Mouse (Mus musculus) hindbrain, embryonic 12.5 days (tissue): ENCODE measurements around the gene Kctd7. TPM values are rescaled to one million over a fixed set of nuclear protein-coding genes. Genes with fewer than 3 reads are reported as not detected.

Experiments
- ATAC-seq: fragments of 200-750 bp; cut with Nextera tagmentation; 2 replicates; pipeline ENCODE4 v1.8.0; 2017; ENCODE audit warnings: moderate TSS enrichment; ENCODE audit not compliant: low FRiP score
- H3K27ac ChIP-seq: fragments of 300-500 bp; sonication (generic); 2 replicates; pipeline ENCODE4 v1.5.1; 2016; ENCODE audit warnings: mild to moderate bottlenecking
- H3K27me3 ChIP-seq: fragments of 300-500 bp; sonication (generic); 2 replicates; pipeline ENCODE4 v1.6.1; 2016; ENCODE audit warnings: mild to moderate bottlenecking
- H3K36me3 ChIP-seq: fragments of 300-500 bp; sonication (generic); 2 replicates; pipeline ENCODE4 v1.6.1; 2016; ENCODE audit warnings: mild to moderate bottlenecking
- H3K4me1 ChIP-seq: fragments of 300-500 bp; sonication (generic); 2 replicates; pipeline ENCODE4 v1.6.1; 2016
- H3K4me2 ChIP-seq: fragments of 300-500 bp; sonication (generic); replicated peaks from 2 replicates; pipeline ENCODE4 v1.6.1; 2016; ENCODE audit warnings: mild to moderate bottlenecking
- H3K4me3 ChIP-seq: fragments of 300-500 bp; sonication (generic); 2 replicates; pipeline ENCODE4 v1.5.1; 2016; ENCODE audit warnings: mild to moderate bottlenecking
- H3K9ac ChIP-seq: fragments of 300-500 bp; sonication (generic); 2 replicates; pipeline ENCODE4 v1.6.1; 2016; ENCODE audit warnings: mild to moderate bottlenecking, moderate library complexity
- H3K9me3 ChIP-seq: fragments of 300-500 bp; sonication (generic); replicated peaks from 2 replicates; pipeline ENCODE4 v1.6.1; 2016; ENCODE audit warnings: mild to moderate bottlenecking
- WGBS: fragments of 180-500 bp; shearing (Covaris S2); methylation state at CpG from one replicate; pipeline ENCODE4 v1.1.7; 2016; 5-methylcytosine and 5-hydroxymethylcytosine counted together
- polyA plus RNA-seq: library from polyadenylated mRNA; unstranded; fragments of >200 nt; fragmentation: Nextera tagmentation; extraction: Ambion mirVana; gene quantifications from 2 replicates; pipeline ENCODE4 v1.2.1, GENCODE M21; 2016

Gene Kctd7
- polyA plus RNA-seq, 1 experiment from 2014 or later = 8.7 TPM

GRCm38 (mm10) chr5:130149726-130150310, 5.2 kb downstream of the Kctd7 start:
- WGBS = 83% methylated on average over 7 of the region's 7 CpGs
- H3K4me1 ChIP-seq = peaks cover 12% of the 10 kb centered on the region
- H3K36me3 ChIP-seq = peaks cover 28% of the 10 kb centered on the region
- ATAC-seq = no peak
- H3K9me3 ChIP-seq = no peaks in the 10 kb centered on the region
- no peak overlapping the region for H3K4me2 ChIP-seq
- H3K9ac ChIP-seq = no peak overlapping the region
- no peaks in the 10 kb centered on the region for H3K27me3 ChIP-seq
- H3K4me3 ChIP-seq = no peak overlapping the region
- no peak overlapping the region for H3K27ac ChIP-seq

- H3K9ac ChIP-seq = no peak overlapping the region
- H3K4me3 ChIP-seq = no peak overlapping the region
- no peaks in the 10 kb centered on the region for H3K27me3 ChIP-seq
- no peak overlapping the region for H3K4me2 ChIP-seq
- WGBS = 86% methylated on average over 2 of the region's 2 CpGs
- H3K9me3 ChIP-seq = no peaks in the 10 kb centered on the region
- H3K4me1 ChIP-seq = no peaks in the 10 kb centered on the region
- H3K27ac ChIP-seq = no peak overlapping the region
- H3K36me3 ChIP-seq = peaks cover 29% of the 10 kb centered on the region
- ATAC-seq = no peak
Measured at GRCm38 (mm10) chr5:130154286-130154685, 9.6 kb downstream of the Kctd7 start.

DNA sequence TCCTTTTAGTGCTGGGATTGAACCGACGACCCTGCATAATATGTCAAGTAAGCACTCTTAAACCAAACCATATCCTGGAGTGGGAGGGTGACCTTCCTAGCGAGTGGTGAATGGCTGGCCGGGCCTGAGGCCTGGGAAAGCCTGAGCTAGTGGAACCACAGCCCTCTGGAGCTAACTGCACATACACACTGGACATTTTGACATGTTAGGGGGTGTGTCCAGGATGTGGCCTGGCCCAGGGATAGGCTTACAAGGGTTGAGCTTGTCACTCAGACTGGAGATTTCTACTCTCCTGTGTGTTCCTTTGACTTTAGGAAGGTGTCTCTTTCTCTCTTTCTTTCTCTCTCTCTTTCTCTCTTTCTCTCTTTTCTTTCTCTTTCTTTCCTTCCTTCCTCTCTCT, 13.9 kb downstream of the Kctd7 start:
- ATAC-seq = no peak
- Histone ChIP-seq H3K9me3 (no peaks in the 10 kb centered on the region), H3K27ac (no peak overlapping the region), H3K9ac (no peak overlapping the region), H3K4me1 (no peaks in the 10 kb centered on the region), H3K27me3 (no peaks in the 10 kb centered on the region), H3K4me2 (no peak overlapping the region), H3K36me3 (peaks cover 3% of the 10 kb centered on the region), H3K4me3 (no peak overlapping the region)
- WGBS = 82% methylated on average over 4 of the region's 4 CpGs

DNA sequence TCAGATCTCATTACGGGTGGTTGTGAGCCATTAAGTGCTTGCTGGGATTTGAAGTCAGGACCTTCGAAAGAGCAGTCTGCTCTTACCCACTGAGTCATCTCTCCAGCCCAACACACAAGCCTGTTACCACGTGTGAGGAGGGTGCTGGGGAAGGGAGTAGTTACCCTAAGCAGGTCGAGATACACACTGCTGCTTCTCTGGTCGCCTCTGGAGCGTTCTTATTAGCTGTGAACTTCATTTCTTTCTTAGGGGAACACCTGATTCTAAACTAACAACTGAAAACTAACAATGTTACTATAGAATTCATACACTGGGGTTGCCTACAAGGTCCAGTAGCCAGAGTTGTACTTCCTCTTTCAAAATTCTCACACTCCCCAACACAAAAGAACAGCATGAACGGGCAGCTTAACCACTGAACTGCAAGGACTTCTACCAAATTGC, 15.1 kb downstream of the Kctd7 start:
- no peak for ATAC-seq
- WGBS = 68% methylated on average over 7 of the region's 7 CpGs
- no peaks in the 10 kb centered on the region for H3K4me1 ChIP-seq
- H3K4me3 ChIP-seq = no peak overlapping the region
- no peak overlapping the region for H3K27ac ChIP-seq
- H3K9me3 ChIP-seq = no peaks in the 10 kb centered on the region
- H3K36me3 ChIP-seq = peaks cover 2% of the 10 kb centered on the region; the same call in 1 of the 2 replicates
- H3K9ac ChIP-seq = no peak overlapping the region
- no peak overlapping the region for H3K4me2 ChIP-seq
- H3K27me3 ChIP-seq = no peaks in the 10 kb centered on the region

GRCm38 (mm10) chr5:130163670-130164069, 19.0 kb downstream of the Kctd7 start:
- Histone ChIP-seq H3K9ac (no peak overlapping the region), H3K4me2 (no peak overlapping the region), H3K9me3 (no peaks in the 10 kb centered on the region), H3K4me3 (no peak overlapping the region), H3K4me1 (no peaks in the 10 kb centered on the region), H3K27ac (no peak overlapping the region), H3K36me3 (no peaks in the 10 kb centered on the region), H3K27me3 (no peaks in the 10 kb centered on the region)
- 6% methylated on average over 7 of the region's 7 CpGs for WGBS
- no peak for ATAC-seq

- Histone ChIP-seq H3K4me1 (no peaks in the 10 kb centered on the region), H3K4me2 (no peak overlapping the region), H3K36me3 (no peaks in the 10 kb centered on the region), H3K4me3 (no peak overlapping the region), H3K9ac (no peak overlapping the region), H3K27ac (no peak overlapping the region), H3K9me3 (no peaks in the 10 kb centered on the region), H3K27me3 (no peaks in the 10 kb centered on the region)
- 77% methylated on average over 4 of the region's 4 CpGs for WGBS
- no peak for ATAC-seq
Measured at GRCm38 (mm10) chr5:130165213-130165612, 20.6 kb downstream of the Kctd7 start.

GRCm38 (mm10) chr5:130169109-130169508, 24.4 kb downstream of the Kctd7 start:
- WGBS = 66% methylated on average over 6 of the region's 6 CpGs
- no peak for ATAC-seq

DNA sequence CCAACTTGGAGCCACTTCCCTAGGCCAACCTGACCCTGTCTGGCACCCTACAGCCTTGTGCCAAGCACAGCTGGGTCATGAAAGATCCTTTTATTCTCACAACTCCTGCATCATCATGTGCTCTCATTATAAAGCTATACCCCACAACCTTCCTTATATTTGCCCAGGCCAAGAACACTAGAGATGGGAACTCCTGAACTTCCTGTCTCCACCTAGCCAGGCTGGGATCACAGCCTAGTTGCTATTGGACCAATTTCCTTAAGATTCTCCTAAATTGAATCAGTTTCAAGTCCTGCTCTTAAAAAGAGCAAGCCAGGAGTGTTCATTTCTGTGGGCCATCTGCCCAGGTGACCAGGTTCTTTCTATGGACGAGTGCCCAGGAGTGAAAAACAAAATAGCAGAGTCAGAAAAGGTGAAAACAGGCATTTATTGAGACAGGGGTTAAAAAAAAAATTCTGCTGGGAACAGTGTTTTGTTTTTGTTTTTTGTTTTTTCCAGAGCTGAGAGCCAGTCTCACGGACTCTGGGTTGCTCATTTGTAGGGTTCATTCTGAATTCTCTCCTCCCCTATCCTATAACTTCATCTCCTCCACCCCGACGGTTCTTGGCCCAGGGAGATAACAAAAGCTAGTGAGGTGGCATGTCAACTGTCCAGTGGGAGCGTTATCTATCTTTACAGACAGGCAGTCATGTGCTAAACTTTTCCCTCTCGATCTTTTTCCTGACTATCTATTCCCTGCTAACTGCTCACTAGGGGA, 26.2 kb downstream of the Kctd7 start:
- Histone ChIP-seq H3K4me2 (peak overlapping the region; percentile 81), H3K36me3 (no peaks in the 10 kb centered on the region), H3K9me3 (no peaks in the 10 kb centered on the region), H3K27me3 (no peaks in the 10 kb centered on the region), H3K4me3 (peak overlapping the region; percentile 90), H3K27ac (peak overlapping the region; percentile 89), H3K9ac (peak overlapping the region; percentile 91), H3K4me1 (peaks cover 26% of the 10 kb centered on the region)
- 15% methylated on average over 6 of the region's 6 CpGs for WGBS
- peak; percentile 21 for ATAC-seq

More at GRCm38 (mm10) chr5:130169109-130169508, 24.4 kb downstream of the Kctd7 start:
- H3K9me3 ChIP-seq = no peaks in the 10 kb centered on the region
- H3K27me3 ChIP-seq = no peaks in the 10 kb centered on the region
- H3K4me1 ChIP-seq = peaks cover 24% of the 10 kb centered on the region
- no peak overlapping the region for H3K4me3 ChIP-seq
- no peak overlapping the region for H3K27ac ChIP-seq
- no peaks in the 10 kb centered on the region for H3K36me3 ChIP-seq
- H3K4me2 ChIP-seq = no peak overlapping the region
- H3K9ac ChIP-seq = no peak overlapping the region

- peak; percentile 96 for ATAC-seq
- Histone ChIP-seq H3K27ac (peak within 1 kb of the TSS; percentile 89), H3K9ac (peak within 1 kb of the TSS; percentile 91), H3K27me3 (no peaks in the 10 kb centered on the region), H3K4me2 (peak within 1 kb of the TSS; percentile 81), H3K9me3 (no peaks in the 10 kb centered on the region), H3K36me3 (no peaks in the 10 kb centered on the region), H3K4me3 (peak within 1 kb of the TSS; percentile 90), H3K4me1 (peaks cover 26% of the 10 kb centered on the region)
- WGBS = under 1% methylated on average over 48 of the region's 62 CpGs
Measured at GRCm38 (mm10) chr5:130171423-130171954, 26.8 kb downstream of the Kctd7 start, which contains the start of gene Rabgef1. TSS of gene Rabgef1 (plus strand) at chr5:130171798.

DNA sequence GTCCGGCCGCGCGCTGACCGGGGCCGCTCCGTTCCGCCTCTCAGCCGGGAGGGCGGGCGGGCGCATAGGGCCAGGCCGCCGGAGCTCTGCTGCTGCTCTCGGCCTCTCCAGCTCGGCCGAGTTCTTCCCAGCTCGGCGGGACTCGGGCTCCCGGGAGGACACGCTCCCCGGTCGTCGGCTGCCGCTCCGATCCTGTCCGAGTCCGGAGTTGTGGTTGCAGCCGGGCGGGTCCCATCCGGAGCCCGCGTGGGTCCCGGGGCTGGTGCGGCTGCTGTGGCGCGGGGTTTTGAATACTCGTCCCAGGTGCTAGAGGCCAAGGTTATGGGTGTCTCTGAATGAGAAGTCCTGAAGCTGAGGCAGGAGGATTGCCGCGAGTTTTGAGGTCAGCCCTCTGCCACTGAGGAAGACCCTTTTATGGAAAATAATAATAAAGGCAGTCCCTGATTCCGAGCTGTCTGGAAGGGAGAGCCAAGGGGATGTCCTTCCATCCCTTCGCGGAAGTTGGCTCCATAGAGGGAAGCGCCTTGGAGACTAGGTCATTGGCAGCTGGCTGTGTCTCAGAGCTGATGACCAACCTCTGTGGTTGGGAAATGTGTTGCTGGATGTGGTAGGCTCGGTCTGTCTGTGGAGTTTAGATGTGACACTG, 27.4 kb downstream of the Kctd7 start:
- H3K27ac ChIP-seq = peak overlapping the region; percentile 89
- H3K27me3 ChIP-seq = no peaks in the 10 kb centered on the region
- peak overlapping the region; percentile 90 for H3K4me3 ChIP-seq
- peaks cover 26% of the 10 kb centered on the region for H3K4me1 ChIP-seq
- under 1% methylated on average over 38 of the region's 46 CpGs for WGBS
- ATAC-seq = peak; percentile 87
- H3K9ac ChIP-seq = peak overlapping the region; percentile 91
- no peaks in the 10 kb centered on the region for H3K9me3 ChIP-seq
- peak overlapping the region; percentile 81 for H3K4me2 ChIP-seq
- no peaks in the 10 kb centered on the region for H3K36me3 ChIP-seq

DNA sequence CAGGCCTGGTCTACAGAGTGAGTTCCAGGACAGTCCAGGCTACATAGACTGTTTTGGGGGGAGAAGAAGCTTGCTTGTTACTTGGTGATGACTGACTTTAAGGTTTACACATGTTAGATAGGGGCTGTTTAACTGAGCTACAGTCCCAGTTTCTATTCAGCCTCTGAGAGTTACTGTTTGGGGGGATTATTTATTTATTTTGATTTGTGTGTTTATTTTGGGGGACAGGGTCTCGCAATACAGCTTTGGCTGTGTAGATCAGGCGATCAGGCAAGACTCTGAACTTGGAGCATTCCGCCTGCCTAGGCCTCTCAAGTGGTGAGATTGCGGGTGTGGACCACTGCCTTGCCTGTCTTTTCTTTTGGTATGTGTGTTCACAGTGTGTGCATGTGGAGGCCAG, 28.4 kb downstream of the Kctd7 start:
- H3K9ac ChIP-seq = peak overlapping the region; percentile 91; the same call in 1 of the 2 replicates
- peak overlapping the region; percentile 81 for H3K4me2 ChIP-seq
- ATAC-seq = no peak
- no peaks in the 10 kb centered on the region for H3K9me3 ChIP-seq
- no peak overlapping the region for H3K27ac ChIP-seq
- no peaks in the 10 kb centered on the region for H3K36me3 ChIP-seq
- peak overlapping the region; percentile 90; the same call in 1 of the 2 replicates for H3K4me3 ChIP-seq
- peaks cover 26% of the 10 kb centered on the region for H3K4me1 ChIP-seq
- H3K27me3 ChIP-seq = no peaks in the 10 kb centered on the region
- 95% methylated on average over 4 of the region's 4 CpGs for WGBS

DNA sequence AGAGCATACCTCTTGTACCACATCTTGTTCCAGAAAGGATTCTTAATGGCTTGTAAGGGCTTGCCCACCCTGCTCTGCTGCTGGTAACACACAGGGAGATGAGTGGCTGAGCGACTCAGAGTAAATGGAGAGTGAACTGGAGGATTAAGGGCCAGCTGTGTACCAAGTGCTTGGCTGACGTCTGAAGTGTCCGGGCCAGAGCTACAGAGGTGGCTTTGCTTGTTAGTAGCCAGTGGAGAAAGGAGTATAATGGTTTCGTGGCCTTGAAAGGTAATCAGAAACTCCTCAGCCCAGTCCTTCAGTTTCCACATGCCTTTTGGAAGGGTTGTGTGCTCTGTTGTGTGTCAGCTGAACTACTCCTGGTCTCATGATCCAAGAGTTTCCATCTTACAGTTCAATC, 33.2 kb downstream of the Kctd7 start:
- Histone ChIP-seq H3K4me3 (no peak overlapping the region), H3K9ac (no peak overlapping the region), H3K27me3 (no peaks in the 10 kb centered on the region), H3K27ac (no peak overlapping the region), H3K9me3 (no peaks in the 10 kb centered on the region), H3K4me1 (peaks cover 13% of the 10 kb centered on the region), H3K4me2 (no peak overlapping the region), H3K36me3 (no peaks in the 10 kb centered on the region)
- ATAC-seq = no peak
- 79% methylated on average over 4 of the region's 4 CpGs for whole genome bisulfite sequencing
